Mouse (Mus musculus) layer of hippocampus, postnatal 14 days (tissue): ENCODE data around the gene Tcf7l2. TPM values are rescaled to one million over a fixed set of nuclear protein-coding genes. Genes with fewer than 3 reads are reported as not detected.

ENCODE experiments used
- DNase-seq, 2 experiments: peaks; one replicate each; pipeline ENCODE4 v3.0.0; 2021 to 2022; ENCODE audit warnings: low spot score in 2 of 2, mixed read lengths in 1 of 2
- total RNA-seq, 2 experiments: library from RNA; stranded (reverse); gene quantifications; 2 replicates each; pipeline ENCODE4 v1.2.3; 2021

The Tcf7l2 gene
- total RNA-seq, 2 experiments from 2014 or later: 21.5 to 43.3 TPM

DNA sequence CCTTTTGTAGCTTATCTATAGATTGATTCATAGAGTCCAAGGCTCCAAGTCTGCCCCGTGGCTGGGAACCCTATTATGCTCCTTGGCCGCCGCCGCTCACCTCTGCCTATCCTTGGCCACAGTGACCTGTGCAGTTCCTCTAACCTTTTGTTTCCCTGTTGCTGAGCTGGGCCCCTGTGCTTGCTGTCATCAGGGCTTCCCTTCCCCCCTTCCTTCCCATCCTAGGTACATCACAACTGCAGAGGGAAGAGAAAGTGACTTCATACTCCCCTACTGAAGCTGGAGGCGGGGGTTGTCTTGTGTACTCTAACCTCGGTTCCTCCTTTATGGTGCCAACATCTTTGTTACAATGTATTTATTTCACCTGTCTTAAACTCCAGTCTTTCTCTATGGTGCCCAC, 50.3 kb downstream of the Tcf7l2 start:
- DNase-seq: no peak

DNA sequence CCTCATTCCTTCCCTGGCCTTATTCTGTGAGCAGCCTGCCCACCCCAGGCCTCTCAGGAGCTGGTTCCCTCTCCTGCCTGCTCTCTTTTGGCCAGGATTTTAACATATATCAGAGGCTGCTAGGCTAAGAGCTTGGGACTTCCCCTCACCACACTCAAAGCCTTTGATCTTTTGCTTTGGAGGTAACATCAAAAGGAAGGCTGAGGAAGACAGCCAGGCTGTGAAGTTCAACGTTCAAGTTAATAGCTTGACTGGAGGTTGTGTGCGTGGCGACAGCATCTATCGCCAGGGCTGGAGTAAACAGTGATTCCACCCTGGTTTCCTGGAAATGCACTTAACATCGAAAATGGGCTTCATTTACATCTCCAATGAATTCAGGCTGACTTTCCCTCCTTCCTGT, 51.0 kb downstream of the Tcf7l2 start:
- no peak for DNase-seq

DNA sequence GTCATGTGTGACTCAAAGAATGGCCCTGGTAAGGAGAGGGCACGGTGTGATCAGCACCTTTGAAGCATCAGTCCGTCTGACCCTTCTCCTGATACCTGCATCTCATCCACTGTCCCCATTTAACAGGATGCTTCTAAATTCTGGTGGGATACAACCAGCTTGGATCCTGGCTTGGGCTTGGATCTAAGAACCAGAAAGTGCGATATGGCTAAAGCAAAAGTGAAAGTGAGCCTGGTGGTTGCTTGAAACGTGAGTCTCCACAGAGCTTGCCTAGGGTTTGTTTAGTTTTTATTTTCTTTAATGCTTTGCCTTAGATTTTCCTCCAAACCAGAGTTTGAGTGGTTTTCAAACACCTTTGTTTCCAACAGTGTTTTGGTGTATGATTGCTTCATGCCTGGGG, 51.4 kb downstream of the Tcf7l2 start:
- DNase-seq: no peak

DNA sequence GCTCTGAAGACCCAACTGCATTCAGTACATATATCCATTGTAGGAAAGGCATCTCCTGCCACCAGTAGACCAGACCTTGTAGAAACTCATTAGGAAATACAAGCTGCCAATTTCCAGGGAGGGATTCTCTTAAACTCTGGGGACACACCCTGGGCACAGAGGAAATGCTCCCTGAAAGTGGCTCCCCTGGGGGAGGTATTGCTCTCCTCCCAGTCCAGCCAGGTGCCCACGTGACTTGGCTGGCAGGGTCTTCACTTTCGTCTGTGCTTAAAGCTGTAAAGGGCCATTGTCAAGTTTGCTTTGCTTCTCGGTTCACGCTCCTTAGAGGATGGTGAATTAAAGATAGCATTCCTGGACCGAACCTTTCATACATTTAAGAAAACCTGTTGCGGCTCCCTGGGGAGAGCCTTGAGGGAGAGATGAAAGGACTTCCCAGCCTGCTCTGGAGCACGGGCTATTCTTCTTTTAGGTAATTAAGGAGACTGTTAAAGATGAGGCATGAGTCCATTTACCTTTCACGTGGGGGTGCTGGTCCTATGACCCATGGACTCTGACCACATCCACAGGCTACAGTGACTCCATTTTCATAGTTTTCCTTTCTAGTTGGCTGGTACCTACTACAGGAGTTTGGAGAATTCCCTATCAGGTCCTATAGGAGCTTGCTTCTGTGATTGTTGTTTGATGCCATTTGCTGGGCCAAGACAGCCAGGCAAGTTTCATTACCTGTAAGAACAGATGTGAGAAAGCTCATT, 52.8 kb downstream of the Tcf7l2 start:
- DNase-seq: no peak

DNA sequence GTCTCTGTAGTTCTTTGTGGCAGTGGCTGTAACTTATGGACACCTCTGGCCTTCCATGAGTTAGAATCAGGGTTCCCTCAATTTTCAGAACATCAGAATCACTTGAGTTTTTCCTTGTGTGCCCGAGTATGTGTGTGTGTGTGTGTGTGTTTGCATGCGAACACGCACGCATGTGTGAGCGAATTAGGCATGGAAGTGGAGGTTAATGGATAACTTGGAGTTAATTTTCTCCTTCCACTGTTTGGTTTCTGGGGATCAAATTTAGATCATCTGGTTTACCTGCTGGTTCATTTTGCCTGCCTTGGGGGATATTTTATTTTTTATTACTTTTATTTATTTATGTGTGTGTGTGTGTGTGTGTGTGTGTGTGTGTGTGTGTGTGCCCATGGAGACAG, 53.3 kb downstream of the Tcf7l2 start:
- DNase-seq: no peak

DNA sequence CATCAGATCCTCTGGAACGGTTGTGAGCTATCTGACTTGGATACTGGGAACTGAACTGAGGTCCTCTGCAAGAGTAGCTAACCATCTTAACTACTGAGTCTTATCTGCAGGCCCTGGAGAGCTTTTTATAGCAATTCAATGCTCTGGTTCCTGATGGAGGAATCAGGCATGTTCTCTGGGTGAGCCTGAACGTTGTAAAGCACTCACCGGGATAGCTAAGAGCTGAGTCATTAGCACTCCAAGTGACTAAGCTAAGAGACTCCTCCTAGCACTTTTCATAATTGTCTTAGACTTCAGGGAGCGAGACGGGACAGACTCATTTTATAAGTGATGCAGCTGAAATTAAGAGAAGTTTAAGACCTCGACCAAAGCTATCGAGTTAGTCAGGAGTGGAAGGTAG, 53.7 kb downstream of the Tcf7l2 start:
- no peak for DNase-seq

DNA sequence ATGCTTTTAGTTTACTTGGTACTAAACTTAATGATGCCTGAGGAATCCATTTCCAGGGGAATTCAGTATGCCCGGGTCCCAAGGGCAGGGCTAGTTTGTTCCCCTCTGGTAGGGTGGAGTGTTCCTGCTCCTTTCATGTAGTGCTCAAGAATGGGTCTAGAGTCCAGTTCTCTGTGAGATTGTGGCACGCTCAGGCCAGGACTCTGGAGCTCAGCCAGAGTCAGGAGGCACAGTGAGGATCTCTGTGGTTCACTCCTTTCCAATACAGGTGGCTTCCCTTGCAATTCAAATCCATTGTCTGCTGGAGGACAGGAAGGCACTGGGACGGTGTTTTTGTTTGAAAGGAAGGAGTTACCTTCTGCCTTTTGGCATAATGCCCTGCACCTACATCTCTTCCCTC, 56.2 kb downstream of the Tcf7l2 start:
- no peak for DNase-seq

DNA sequence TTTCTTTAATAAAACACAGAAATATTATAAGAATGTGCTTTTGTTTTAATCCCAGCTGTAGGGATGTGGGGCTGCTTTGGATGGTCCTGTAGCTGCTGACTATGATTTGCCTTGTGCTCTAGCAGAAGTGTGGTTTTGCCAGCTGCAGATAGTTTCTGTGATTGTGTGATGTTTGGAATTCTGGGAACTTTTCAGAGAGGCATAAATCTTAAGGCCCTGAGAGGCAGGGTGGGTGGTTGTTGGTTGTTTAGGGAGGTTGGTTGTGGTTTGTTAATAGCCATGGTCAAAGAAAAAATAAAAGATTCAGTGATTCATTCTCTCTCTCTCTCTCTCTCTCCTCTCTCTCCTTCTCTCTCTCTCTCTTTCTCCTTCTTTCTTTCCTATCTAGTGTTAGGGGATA, 57.8 kb downstream of the Tcf7l2 start:
- DNase-seq: no peak

DNA sequence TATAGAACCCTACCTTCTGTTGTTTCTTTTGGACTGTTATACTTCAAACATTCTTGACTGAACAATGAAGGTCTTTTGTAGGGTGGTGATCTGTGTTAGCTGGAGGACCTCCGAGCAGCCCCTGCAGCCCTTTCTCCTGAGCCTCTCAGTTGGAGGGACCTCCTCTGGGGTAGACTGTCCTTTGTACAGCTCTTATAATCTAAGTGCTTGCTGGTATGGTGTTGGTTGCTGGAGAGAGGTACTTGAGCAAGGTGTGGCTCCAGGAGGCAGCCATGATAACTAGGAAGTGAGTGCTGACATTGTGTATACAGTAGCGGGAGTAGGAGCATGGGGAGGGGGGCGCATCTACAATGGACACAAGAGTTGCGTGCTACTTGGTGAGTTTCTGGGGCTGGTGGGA, 58.4 kb downstream of the Tcf7l2 start:
- DNase-seq: no peak

DNA sequence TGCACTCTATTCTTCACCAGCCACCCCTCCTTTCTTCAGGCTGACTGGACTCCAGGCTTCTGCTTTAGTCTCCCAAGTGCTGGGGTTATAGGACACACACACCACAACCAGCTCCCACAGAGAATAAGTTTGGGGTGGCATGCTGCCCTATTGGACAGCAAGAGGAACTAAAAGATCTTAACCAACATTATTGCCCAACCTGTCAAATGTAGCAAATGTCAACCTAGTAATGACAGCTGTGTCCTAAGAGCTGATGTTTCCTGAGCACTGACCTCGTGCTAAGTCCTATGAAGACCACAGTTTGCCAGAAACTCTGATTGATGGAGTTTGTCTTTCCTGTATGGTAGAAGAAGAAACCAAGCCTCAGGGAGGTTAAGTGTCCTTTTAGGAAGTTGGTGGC, 61.5 kb downstream of the Tcf7l2 start:
- DNase-seq: no peak

DNA sequence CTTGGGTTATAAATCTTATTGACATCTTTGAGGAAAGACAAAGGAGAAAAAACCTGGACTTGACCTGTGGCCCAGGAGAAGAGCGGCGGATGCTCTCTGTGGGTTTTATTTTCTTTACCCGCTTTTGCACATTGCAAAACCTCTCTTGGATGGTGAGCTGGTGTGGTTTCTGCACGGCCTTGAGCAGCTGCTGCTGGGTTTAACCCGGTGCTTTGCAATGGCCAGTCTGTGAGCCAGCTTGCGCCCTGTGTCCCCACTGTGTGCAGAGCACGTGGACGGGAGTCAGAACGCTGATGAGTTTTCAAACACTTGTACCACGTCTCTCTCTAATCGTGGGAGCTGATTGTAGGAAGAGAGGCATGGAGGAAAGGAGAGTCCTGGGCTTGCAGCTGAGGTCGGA, 62.2 kb downstream of the Tcf7l2 start:
- no peak for DNase-seq

DNA sequence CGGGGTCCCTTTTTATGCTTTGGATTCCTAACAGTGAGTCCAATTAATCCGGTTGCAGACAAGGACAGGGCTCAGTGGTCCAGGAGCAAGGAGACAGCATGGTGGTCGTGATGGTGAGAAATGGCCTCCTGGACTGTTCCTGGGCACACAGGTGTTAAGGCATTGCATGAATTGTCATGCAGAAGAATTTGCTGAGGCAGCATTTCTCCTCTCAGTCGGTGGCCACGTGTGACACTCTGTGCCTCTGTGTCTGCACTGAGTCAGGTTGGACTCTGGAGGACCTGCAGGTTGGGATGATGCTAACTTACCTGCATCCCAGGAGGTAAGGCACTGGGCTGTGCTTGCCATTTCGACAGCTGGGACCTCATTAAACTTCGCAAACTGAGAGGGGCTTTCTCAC, 63.2 kb downstream of the Tcf7l2 start:
- no peak for DNase-seq

DNA sequence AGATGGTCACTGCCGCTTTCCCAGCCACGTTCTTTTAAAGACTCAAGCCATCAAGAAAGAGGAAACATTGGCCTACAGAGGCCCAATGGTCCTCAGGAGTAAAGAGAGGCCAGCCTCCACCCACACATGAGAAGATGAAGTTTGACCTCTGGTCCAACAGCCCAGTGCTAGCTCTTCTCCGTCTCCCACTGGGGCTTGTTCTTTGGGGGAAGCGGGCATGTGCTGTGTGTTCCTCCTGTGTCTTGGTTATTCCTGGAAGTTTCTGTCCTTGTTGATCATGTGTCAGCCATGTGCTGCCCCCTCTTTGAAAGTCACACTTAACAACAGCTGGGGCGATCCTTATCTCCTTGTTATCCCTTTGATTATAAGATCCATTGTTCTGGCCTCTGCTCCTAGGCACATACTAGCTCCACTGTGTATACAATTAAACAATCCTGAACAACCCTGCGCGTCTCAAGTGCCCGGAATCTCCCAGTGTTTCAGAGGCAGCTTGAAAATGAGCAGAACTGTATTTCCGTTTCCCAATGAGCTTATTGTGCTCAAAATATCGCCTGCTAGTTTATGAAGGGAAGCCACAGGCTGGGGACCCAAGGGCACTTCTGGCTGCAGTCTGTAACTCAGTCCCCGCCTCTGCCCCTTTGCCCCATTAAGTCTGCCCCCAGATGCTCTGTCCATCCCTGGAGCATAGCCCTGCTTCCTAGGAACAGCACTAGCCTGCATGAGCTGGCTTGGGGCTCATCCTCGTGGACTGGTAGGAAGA, 65.0 kb downstream of the Tcf7l2 start:
- no peak for DNase-seq

DNA sequence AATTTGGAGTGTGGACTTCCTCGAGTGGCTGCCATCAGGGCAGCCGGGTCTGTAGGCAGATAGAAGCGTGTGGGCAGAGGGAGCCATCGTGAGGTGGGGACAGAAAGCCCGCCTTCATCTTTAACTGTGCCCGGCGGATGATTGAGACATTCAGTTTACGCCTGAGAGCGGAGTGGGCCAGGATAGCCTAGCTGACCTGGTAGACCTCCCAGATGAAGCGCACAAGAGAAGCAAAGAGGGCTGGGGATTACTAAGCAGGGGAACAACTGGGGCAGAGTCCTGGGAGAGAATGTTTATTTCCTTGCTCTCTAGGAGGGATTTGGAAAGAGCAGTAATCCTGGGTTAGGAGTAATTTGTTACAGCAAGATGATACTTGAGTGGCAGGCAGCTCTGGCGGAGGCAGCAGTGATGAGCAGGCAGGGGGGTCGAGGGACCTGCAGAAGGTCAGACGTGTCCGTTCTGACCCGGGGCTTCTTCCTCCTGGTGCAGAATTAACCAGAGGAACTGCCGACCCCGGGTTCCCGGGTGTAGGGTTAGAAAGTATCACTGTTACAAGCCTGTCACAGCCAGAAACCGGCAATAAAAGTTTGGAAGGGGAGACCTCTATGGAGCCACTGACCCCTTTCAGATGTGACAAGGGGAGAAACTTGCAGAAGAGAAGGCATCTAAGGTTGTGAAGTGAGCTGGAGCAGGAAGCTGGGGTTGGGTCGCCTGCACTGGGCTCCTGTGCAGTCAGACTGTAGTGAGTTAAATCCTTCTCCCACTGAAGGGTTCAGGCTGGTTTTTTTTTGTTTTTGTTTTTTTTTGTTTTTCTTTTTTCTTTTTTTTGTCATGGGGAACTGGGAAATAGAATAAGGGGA, 65.8 kb downstream of the Tcf7l2 start:
- DNase-seq: no peak

DNA sequence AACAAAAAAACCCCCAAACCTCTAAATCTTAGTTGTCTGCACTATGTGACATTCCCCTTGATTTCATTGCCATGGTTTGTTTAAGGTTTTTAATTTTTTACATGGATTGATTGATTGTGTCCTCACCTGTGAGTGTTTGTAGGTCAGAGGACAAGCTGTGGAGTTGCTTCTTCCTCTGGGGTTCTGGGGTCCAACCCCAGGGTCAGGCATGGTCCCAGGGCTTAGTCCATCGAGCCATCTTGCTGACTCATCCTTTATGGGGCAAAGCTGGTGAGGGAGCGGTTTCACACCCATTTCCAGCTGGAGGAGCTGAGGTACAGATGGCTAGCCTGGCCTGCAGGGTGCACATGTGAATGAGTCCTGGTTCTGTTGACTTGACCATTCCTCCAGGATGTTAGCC, 66.7 kb downstream of the Tcf7l2 start:
- no peak for DNase-seq

DNA sequence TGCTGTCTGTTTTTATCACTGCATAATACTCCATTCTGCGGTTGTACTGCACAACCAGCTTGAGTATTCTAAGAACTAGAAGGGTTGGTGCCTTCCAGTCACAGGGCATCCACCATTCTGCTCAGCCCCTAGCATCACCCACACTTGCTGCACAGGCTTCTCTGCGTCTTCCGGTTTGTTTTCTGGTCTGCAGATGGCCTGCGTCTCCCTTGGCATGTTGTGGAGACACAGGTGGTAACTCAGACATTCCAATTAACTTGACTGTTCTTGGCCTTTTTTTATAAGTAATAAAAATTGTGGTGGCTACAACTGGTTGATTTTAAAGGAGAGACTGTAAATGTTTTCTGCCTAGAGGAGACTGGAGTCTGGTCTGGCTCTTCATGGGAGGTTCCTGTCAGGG, 67.9 kb downstream of the Tcf7l2 start:
- no peak for DNase-seq

DNA sequence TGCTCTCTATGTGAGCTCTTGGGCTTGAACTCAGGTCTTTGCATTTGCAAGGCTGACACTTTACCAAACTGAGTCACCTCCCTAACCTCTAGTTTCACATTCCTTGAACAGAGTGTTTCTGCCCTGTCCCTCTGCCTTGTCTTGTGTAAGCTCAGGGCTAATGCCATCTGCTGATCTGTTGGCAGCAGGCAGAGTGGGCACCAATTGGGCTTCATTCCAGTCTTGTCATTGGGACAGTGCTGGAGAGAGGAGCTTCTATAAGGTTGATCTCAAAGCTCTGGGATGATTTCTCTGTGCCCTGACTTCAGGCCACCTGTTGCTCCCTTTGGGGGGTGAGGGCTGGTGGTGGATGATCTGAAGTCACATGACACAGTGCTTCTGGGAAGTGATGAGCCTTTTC, 70.6 kb downstream of the Tcf7l2 start:
- no peak for DNase-seq

DNA sequence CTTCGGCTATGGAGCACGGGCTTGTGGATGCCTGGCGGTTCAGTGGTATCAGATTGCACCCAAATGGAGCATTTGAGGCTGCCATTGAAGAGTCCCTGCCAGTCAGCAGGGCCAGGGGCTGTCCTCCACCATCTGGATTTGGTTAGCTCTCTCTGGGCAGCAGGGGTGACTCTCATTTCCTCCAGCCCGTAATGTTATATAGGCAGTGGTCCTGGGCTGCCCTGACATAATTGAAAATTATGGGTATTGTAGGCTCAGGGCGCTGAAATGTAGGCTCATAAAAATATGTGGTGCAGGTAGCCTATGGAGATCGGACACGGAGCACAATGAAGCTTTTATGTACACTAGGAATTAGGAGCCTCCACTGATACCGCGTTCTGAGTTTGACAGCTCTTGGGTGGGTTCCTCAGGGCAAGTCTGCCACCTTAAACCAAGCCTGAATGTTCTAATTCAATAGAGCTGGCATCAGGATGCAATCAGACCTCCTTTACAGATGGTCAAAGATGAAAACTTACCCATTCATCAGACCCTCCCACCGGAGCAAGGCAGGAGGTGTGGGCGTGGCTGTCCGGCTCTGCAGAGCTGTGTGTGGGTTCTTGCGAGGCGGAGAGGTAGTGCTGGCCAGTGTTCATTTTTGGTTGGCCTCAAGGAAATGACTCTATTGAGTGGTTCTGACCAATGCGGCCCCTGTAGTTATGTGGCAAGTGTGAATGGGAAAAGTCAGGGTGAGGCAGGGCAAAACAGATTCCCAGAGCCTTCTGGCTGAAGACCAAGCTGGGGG, 73.6 kb downstream of the Tcf7l2 start:
- no peak for DNase-seq

DNA sequence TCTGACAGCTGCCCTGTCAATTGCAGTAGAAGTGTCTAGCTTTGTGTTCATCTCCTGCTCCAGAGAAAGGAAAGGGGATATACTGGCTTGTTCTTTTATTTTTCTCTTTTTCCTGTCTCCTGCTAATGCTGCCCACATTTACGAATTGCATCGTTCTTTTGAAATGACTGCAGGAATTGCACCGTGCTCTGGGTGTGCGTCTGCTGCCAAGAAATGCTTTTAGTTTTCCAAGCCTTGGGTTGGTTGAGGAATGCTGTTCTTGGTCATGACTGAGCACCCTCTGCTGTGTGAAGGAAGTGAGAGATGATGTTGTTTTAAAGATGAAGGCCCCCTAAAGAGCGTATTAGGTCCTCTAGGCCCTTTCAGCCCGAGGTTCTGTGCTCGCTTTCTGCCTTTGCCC, 75.4 kb downstream of the Tcf7l2 start:
- no peak for DNase-seq

DNA sequence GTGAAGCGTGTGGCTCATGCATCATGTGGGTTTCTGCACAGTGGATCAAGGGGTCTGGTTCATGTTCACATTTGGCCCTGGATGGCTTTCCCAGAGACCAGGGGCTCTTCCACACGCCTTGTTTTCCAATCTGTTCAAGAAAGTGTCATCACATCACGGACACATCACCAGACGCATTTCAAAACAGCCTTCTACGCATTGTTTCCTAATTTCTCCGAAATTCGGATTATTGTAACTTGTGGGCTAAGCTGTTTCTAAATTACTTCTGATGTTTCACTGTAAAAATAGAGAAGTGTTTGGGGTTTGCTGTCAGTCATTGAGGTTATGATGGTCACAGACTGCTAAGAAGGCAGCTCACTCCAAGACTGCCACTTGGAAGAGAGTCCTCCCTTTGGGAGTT, 78.6 kb downstream of the Tcf7l2 start:
- no peak for DNase-seq
